Mouse (Mus musculus) E14TG2a.4 (cell line): ENCODE results near the gene Pgc.

Experiments
- CTCF ChIP-seq: conservative IDR thresholded peaks from 2 replicates; pipeline ENCODE4 v1.5.1; 2014; ENCODE audit warnings: low read length
- NANOG ChIP-seq: IDR thresholded peaks from 2 replicates; pipeline ENCODE4 v1.6.1; 2014; ENCODE audit warnings: borderline replicate concordance, low read length, mixed read lengths
- POU5F1 ChIP-seq: IDR thresholded peaks from 2 replicates; pipeline ENCODE4 v1.6.1; 2014; ENCODE audit warnings: low read length, borderline replicate concordance

DNA sequence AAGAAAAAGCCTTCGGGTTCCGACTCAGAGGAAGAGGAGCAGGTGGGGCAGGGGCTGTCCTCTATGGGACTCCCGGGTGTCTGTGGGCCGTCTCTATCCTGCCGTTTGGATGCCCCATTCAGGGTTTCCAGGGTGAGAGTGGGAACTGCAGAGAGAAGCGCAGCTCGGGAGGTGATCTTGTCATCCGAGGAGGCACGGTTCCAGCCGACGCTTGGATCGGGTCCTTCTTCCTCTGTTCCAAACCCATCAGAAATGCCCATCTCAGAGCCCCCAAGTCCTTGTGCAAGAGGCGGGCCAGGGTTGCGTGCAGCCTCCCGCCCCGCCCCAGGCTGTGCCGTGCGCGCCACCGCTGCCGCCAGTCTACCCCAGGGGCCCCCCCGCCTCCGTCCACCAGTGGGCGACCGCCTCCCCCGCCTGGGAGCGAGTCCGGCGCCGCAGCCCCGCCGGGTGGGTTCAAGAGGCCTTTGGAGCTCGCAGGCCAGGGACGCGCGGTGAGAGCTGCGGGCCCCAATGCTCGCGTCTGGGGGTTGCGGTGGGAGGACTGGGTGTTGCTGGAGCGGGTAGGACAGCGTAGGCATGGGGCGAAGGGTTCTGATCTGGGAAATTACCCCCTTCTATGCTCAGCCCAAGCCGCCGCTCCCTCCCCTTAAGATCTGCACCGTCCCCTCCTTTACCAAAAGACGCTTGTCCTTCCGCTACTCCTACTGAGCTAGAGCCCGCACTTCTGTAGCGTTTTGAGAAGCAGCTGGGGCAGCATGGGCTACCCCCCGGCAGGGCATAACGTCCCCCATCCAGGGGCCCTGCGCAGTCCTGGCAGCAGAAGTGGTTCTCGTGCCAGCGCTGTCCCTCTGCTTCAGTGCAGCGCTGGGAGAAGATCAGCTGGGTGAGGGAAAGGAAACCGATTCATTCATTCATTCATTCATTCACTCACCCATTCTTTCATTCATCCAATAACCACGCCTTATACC lies 37.8 kb upstream of the Pgc start, which contains the start of gene Frs3:
- no peak for TF ChIP-seq CTCF
- TF ChIP-seq POU5F1 = no peak
- no peak for TF ChIP-seq NANOG
